ENCODE assay signal across 26 mouse cellular contexts in genomic region chr11:106151219-106151618, GRCm38 (mm10). TPM values are rescaled to one million over a fixed set of nuclear protein-coding genes. Genes with fewer than 3 reads are reported as not detected.
"Had no signal": no experiment of that assay in that cellular context is flagged by ENCODE, and none has a peak within 500 bp of the region (broad histone marks: within the 10 kb centered on the region; RNA-seq: fewer than 3 reads in every experiment).

No protein-coding gene starts in this region.

- H3K27me3 ChIP-seq: kidney, embryonic 15.5 days; limb, embryonic 12.5 days; limb, embryonic 15.5 days; liver, embryonic 13.5 days had no signal

- H3K4me2 ChIP-seq: kidney, embryonic 15.5 days; limb, embryonic 12.5 days; limb, embryonic 15.5 days; liver, embryonic 13.5 days; midbrain, embryonic 11.5 days had no signal

- H3K27ac ChIP-seq: kidney, embryonic 15.5 days; limb, embryonic 12.5 days; limb, embryonic 15.5 days; liver, embryonic 13.5 days had no signal

- H3K4me3 ChIP-seq: kidney, embryonic 15.5 days; limb, embryonic 12.5 days; limb, embryonic 15.5 days; liver, embryonic 13.5 days had no signal

- DNase-seq: kidney, adult 11 months; kidney, adult 8-10 months; kidney, postnatal 10 days; kidney, postnatal 36 days; layer of hippocampus, adult 9-11 months; left cerebral cortex, postnatal 4 days; liver, embryonic 13.5 days; lung, adult 2 months; lung, postnatal 14 days; midbrain, embryonic 14.5 days; thymus, adult 18-20 months; thymus, postnatal 36 days had no signal

- H3K9me3 ChIP-seq: kidney, embryonic 15.5 days; limb, embryonic 12.5 days; limb, embryonic 15.5 days; liver, embryonic 13.5 days had no signal

- H3K9ac ChIP-seq: kidney, embryonic 15.5 days; limb, embryonic 12.5 days; limb, embryonic 15.5 days; liver, embryonic 13.5 days had no signal

RNA-seq across cellular contexts. Expression of gene Gm10840, which starts 9.4 kb away (rescaled TPM):
- total RNA-seq: layer of hippocampus, postnatal 25 days; left cerebral cortex, postnatal 4 days; megakaryocyte-erythroid progenitor cell, adult 5-6 weeks; midbrain, postnatal 0 days had no signal
- polyA plus RNA-seq: kidney, embryonic 15.5 days; limb, embryonic 12.5 days; liver, embryonic 13.5 days; liver, embryonic 16.5 days; lung, adult 2 months; lung, embryonic 16.5 days; midbrain, embryonic 11.5 days; midbrain, embryonic 14.5 days; midbrain, postnatal 0 days; neural tube, embryonic 11.5 days; small intestine, adult 2 months; spleen, adult 2 months; stomach, embryonic 14.5 days; urinary bladder, adult 2 months had no signal
